Mouse (Mus musculus): Measurements from ENCODE around the gene Lrrc38. TPM values are rescaled to one million over a fixed set of nuclear protein-coding genes. Genes with fewer than 3 reads are reported as not detected.

The Lrrc38 gene
- 0.23 TPM in 2 replicates for polyA plus RNA-seq (2012; rRNA removed)

GRCm38 (mm10) chr4:143349484-143349906 is at the start of gene Lrrc38:
Lrrc38 (plus strand) TSS chr4:143349757.
- TF ChIP-seq CTCF (IDR thresholded peaks at IDR 0.05; ENCODE audit: borderline replicate concordance, extremely low read depth, insufficient read depth, insufficient read length), result no peak
- no peak for TF ChIP-seq POLR2A (IDR thresholded peaks at IDR 0.05; ENCODE audit: borderline replicate concordance, extremely low read depth, insufficient read depth, insufficient read length, poor library complexity, severe bottlenecking)
- peak; percentile 57 for DNase-seq (ENCODE audit: low read depth)

DNA sequence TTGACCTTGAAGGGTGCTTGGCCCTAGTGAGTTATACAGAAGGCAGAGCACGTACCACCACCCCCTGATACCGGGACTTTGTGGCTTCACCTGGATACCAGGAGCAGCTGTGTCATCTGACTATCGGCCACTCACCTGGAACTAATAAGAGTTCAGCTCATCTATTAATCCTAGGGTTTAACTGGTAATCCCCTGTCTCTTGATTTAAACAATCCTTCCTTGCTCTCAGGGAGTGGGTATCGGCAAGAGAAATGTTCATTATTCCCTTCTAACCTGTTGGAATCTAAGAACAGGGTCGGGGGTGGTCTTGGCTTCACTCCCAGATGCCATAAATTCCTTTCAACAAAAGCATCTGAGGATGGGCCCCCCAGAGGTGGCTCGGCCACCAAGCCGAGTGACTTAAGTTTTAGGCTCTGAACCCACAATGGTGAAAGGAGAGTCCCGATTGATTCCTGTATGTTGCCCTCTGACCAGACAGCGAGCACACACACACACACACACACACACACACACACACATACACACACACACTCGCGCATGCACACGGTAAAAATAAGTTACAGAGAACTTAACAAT is 49.4 kb upstream of the Lrrc38 start:
- TF ChIP-seq CTCF (IDR thresholded peaks at IDR 0.05; ENCODE audit: borderline replicate concordance, extremely low read depth, insufficient read depth, insufficient read length), result no peak
- TF ChIP-seq POLR2A (IDR thresholded peaks at IDR 0.05; ENCODE audit: borderline replicate concordance, extremely low read depth, insufficient read depth, insufficient read length, poor library complexity, severe bottlenecking), result no peak
- DNase-seq (ENCODE audit: low read depth), result peak; percentile 38

GRCm38 (mm10) chr4:143301042-143301441 is 48.5 kb upstream of the Lrrc38 start:
- DNase-seq (ENCODE audit: low read depth), result no peak
- TF ChIP-seq CTCF (IDR thresholded peaks at IDR 0.05; ENCODE audit: borderline replicate concordance, extremely low read depth, insufficient read depth, insufficient read length) (no peak), POLR2A (IDR thresholded peaks at IDR 0.05; ENCODE audit: borderline replicate concordance, extremely low read depth, insufficient read depth, insufficient read length, poor library complexity, severe bottlenecking) (no peak)

DNA sequence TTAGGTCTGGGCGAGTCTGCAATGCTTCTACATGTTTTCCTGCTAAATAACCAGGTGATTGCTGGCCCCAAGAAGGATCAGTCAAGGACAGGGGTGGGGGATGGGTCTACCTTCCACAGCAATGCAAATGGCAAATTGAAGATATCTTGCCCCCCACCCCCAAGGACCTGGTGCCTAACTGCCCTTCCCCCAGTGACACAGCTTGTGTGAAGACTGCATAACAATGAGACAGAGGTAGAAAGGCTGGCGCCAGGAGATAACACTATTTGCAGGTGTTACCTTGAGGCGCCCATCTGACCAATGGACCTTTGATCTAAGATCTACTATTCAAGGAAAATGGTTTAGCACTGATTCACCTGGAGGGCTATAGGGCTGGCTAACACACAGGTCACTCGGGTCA is 47.7 kb upstream of the Lrrc38 start:
- TF ChIP-seq POLR2A (IDR thresholded peaks at IDR 0.05; ENCODE audit: borderline replicate concordance, extremely low read depth, insufficient read depth, insufficient read length, poor library complexity, severe bottlenecking) (no peak), CTCF (IDR thresholded peaks at IDR 0.05; ENCODE audit: borderline replicate concordance, extremely low read depth, insufficient read depth, insufficient read length) (no peak)
- no peak for DNase-seq (ENCODE audit: low read depth)

GRCm38 (mm10) chr4:143302279-143302890 is 47.2 kb upstream of the Lrrc38 start:
- no peak for DNase-seq (ENCODE audit: low read depth)
- TF ChIP-seq CTCF (IDR thresholded peaks at IDR 0.05; ENCODE audit: borderline replicate concordance, extremely low read depth, insufficient read depth, insufficient read length) (no peak), POLR2A (IDR thresholded peaks at IDR 0.05; ENCODE audit: borderline replicate concordance, extremely low read depth, insufficient read depth, insufficient read length, poor library complexity, severe bottlenecking) (no peak)

DNA sequence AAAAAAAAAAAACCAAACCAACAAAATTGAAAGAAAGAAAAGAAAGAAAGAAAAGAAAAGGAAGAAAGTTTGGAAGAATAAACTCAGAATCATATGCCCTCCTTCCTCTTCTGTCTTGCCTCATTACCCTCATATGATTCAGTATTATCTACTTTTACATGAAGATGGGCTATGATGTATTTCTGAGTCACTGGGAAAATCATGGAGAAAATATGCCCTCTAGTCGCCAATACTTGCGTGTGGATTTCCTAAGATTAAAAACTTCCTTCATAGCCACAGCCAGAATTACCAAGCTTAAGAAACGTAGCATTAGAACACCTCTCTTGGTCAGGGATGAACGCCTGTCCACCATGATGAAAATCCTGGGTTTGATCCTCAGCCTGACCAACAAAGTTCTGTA is 44.5 kb upstream of the Lrrc38 start:
- TF ChIP-seq POLR2A (IDR thresholded peaks at IDR 0.05; ENCODE audit: borderline replicate concordance, extremely low read depth, insufficient read depth, insufficient read length, poor library complexity, severe bottlenecking) (no peak), CTCF (IDR thresholded peaks at IDR 0.05; ENCODE audit: borderline replicate concordance, extremely low read depth, insufficient read depth, insufficient read length) (no peak)
- DNase-seq (ENCODE audit: low read depth), result no peak

DNA sequence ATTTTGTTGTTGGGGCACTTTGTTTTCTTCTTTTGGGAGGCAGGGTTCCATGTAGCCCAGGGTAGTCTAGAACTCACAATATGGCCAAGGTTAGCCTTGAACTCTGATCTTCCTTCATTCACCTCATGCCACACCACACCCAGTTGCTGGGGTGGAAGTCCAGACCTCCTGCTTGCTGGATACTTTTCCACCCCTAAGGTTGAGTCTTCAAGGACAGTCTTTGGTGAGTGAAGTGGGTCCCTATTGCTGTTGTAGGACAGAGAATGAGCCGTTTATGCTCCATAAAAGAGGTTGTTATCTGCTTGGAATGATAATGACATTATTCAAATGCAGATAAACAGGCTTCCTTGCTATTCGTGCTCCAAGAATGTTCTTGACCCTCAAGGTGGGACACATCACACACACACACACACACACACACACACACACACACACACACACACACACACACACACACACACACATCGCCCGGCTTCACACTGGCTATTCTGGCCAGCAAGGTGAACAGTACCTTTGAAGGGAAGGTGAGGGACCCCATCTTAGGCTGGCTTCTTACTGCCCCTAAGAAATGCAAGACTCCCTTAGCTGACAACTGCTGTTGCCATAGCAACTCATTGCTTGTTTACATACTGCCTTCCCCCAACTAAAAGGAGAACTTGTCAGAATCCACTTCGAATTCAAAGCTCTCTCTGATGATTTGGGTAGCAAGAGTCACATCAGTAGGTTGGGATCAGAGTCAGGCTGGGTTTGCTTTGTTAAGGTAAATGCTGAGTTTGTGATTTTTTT is 43.4 kb upstream of the Lrrc38 start:
- peak; percentile 71 for DNase-seq (ENCODE audit: low read depth)
- TF ChIP-seq CTCF (IDR thresholded peaks at IDR 0.05; ENCODE audit: borderline replicate concordance, extremely low read depth, insufficient read depth, insufficient read length) (no peak), POLR2A (IDR thresholded peaks at IDR 0.05; ENCODE audit: borderline replicate concordance, extremely low read depth, insufficient read depth, insufficient read length, poor library complexity, severe bottlenecking) (no peak)

GRCm38 (mm10) chr4:143311341-143311740 is 38.2 kb upstream of the Lrrc38 start:
- TF ChIP-seq POLR2A (IDR thresholded peaks at IDR 0.05; ENCODE audit: borderline replicate concordance, extremely low read depth, insufficient read depth, insufficient read length, poor library complexity, severe bottlenecking) (no peak), CTCF (IDR thresholded peaks at IDR 0.05; ENCODE audit: borderline replicate concordance, extremely low read depth, insufficient read depth, insufficient read length) (peak; percentile 52; the same call in 1 of the 2 replicates)
- DNase-seq (ENCODE audit: low read depth), result peak; percentile 61

DNA sequence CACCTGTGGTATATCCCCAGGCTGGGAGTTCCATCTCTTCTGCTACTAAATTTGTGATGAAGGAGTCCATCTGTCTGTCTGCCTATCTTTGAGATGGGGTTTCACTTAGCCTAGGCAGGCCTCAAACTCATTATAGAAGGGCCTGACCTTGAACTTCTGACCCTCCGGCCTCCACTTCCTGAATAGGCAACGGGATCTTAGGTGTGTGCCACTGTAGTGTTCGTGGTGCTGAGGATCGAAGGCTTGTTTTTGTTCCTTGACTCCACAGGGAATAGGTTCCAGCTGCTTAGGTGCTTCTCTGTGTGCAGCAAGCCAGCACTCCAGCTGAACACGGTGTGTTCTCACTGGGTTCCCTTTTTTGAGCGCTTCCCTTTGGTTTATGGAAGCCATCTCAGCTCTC is 36.3 kb upstream of the Lrrc38 start:
- DNase-seq (ENCODE audit: low read depth), result no peak
- TF ChIP-seq POLR2A (IDR thresholded peaks at IDR 0.05; ENCODE audit: borderline replicate concordance, extremely low read depth, insufficient read depth, insufficient read length, poor library complexity, severe bottlenecking), result no peak
- no peak for TF ChIP-seq CTCF (IDR thresholded peaks at IDR 0.05; ENCODE audit: borderline replicate concordance, extremely low read depth, insufficient read depth, insufficient read length)

DNA sequence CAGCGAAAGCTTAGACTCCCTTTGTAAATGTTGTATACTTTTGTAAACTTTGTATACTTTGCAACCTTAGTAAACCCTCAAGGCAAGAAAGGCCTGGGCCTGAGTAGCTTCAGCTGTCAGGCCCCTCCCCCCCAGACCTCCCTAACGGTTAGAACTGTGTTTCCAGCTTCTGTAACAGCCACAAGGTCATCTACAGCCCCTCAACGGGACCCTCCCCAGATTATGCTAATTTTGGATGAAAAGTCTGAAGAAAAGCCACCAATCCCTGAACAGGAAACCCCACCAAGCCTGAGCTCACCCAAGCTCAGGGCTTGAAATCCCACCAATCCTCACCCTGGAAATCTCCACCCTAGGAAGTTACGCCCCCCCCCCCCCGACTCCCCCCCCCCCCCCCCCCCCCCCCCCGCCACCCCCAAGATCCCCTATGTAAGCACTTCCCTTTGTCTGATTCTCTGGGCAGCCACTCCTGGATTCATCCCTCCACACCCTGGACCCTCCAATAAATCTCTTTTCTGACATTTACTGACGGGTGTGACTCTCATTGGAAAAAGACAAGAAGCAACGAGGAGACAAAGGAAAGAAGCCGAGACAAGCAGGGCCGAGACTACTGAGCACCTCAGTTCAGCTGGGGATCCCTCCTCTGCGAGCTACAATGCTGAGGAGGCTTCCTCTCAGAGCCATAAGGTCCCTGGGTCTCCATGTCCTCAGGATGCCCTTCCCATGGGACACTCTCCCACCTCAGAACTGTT is 25.2 kb upstream of the Lrrc38 start:
- TF ChIP-seq POLR2A (IDR thresholded peaks at IDR 0.05; ENCODE audit: borderline replicate concordance, extremely low read depth, insufficient read depth, insufficient read length, poor library complexity, severe bottlenecking) (no peak), CTCF (IDR thresholded peaks at IDR 0.05; ENCODE audit: borderline replicate concordance, extremely low read depth, insufficient read depth, insufficient read length) (no peak)
- peak; percentile 40 for DNase-seq (ENCODE audit: low read depth)
